Mouse (Mus musculus): ENCODE data around the gene Atp2b4.

Gene Atp2b4

DNA sequence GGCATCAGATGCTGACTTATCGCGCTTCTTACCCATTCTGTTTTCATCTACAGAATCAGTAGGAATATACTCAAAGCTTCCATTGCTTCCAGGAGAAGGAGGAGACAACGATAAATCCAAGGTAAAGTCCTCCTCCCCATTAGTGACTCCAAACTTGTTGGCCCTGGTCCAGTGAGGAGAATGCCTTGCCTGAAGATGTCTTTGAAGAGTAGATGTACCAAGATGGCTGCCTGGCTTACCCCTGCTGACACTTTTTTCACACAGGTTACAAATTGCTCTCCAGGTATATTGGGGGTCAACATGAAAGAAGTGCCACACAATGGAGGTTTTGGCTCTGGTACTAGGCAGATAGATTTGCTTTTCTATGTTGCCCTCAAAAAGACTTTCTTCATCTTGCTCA, 142.0 kb downstream of the Atp2b4 start:
- CTCF ChIA-PET: no interaction called here

DNA sequence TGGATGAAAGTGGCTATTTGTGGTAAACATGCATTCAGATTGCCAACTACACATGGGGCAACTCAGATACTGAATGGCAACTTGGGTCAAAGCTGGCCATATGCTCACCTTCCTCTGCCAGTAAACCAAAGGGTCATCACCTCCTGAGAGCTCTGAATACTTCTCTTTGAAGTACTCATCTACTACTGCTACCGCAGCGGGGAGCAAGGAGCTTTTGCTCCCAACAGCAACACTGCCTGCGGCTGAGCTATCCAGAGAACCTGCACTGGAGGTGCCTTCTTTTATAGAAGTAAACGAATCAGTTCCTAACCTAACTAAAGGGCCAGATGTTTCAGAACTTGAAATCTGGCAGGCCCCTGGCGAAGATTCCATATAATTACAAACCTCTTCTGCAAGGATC, 144.0 kb downstream of the Atp2b4 start:
- CTCF ChIA-PET: no interaction called here

DNA sequence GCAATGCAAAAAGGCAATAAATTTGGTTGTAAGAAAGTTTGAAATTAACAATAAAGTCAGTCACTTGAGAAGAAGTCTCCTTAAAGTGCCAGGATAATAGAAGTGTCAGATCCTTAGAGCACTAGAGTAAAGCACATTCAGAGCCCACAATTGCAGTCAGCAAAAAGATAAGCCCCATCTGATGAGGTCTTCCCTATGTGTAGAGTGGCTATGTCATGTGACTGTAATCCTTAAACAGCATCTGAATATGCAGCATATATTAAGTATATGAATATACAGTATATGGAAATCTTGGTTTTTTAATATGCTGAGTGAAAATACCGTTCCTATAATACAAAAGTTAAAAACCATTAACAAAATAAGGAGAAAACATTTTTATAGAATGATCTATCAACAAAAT, 147.8 kb downstream of the Atp2b4 start:
- CTCF ChIA-PET: no interaction called here

DNA sequence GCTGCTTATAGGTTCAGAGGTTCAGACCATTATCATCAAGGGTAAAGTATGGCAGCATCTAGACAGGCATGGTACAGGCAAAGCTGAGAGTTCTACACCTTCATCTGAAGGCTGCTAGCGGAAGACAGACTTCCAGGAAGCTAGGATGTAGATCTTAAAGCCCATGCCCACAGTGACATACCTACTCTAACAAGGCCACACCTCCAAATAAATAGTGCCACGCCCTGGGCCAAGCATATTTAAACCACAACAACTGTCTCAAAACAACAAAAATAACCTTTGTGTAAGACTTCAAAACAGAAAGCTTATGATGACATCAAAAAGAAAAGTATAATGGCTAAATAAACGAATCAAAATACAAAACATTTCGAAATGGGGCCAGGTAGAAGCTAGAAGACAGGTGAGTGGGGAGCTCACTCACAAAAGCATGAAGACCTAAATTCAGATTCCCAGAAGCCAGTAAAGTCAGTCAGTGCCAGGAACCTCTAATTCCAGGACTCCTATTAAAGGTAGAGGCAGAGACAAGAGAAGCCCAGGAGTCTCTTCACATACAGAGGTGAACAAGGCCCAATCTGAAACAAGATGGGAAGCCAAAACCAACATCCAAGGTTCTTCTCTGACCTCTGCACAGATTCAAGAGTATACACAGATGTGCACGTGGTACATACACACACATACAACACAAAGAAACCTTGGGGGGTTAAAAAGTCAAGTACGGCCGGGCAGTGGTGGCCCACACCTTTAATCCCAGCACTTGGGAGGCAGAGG, 150.4 kb downstream of the Atp2b4 start:
- CTCF ChIA-PET: interaction anchor here (0.6 kb wide), 2 partner anchors 39 to 66 kb away, joined by 3 to 5 read pairs; no protein-coding TSS in a partner anchor

Data from spleen, embryonic (tissue).